Mouse (Mus musculus) NIH3T3 (cell line): ENCODE results near the gene Pex13.
A peak's percentile ranks its signal among the peaks of the same experiment; 100 is the strongest.
"Not testable (repeated sequence)": the region's sequence is repeated elsewhere in the genome, so short reads cannot be mapped to it uniquely, and the experiment has no call there.

Source experiments
- DNase-seq: peaks from one replicate; pipeline ENCODE4 v3.0.0-alpha.2; 2012; ENCODE audit warnings: low read depth

Gene Pex13

GRCm38 (mm10) chr11:23647431-23647830, 18.3 kb downstream of the Pex13 start:
- no peak for DNase-seq

DNA sequence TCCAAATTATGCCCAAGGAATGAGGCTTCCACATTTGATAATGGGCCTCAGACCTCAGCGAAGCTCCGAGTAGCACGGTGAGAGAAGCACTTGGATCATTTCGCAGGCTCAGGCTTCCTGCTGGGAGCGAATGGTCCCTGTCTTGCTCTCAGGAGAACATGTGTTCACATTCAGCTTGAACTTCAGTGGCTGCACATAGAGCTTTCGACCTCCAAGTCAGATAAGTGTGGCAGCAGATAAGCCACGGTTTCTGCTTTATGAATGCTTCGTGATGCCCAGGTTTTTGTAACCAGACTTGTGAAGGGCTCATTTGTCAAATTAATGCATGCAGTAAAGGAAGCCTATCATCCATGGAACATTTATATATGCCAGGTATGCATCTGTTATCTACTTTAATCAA, 31.2 kb downstream of the Pex13 start:
- DNase-seq: no peak

- no peak for DNase-seq
Measured at GRCm38 (mm10) chr11:23633879-23634215, 31.9 kb downstream of the Pex13 start.

- peak; percentile 97 for DNase-seq
Measured at GRCm38 (mm10) chr11:23632945-23633878, 32.5 kb downstream of the Pex13 start, which contains the start of gene 0610010F05Rik. 0610010F05Rik (minus strand) TSS chr11:23633639.

- DNase-seq: no peak
Measured at GRCm38 (mm10) chr11:23630664-23631063, 35.1 kb downstream of the Pex13 start.

GRCm38 (mm10) chr11:23618995-23619394, 46.8 kb downstream of the Pex13 start:
- DNase-seq: no peak

DNA sequence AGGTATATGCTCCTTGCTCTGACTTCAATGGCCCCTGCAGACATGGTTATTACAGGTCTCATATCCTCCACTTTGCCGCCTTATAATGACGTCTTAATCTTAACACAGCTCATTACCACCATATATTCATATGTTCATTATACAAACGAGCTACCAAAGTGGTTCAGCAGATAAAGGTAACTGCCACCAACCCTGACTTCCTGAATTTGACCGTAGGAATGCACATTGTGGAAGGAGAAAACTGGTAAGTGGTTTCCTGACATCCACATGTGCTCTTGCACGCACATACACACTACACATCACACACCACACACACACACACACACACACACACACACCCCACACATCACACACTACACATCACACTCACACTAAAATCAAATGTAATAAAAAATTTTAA, 51.2 kb downstream of the Pex13 start:
- DNase-seq: no peak

- DNase-seq: not testable (repeated sequence)
Measured at GRCm38 (mm10) chr11:23607291-23607690, 58.5 kb downstream of the Pex13 start.
